ENCODE assay signal across 8 mouse cellular contexts in the genomic region with DNA sequence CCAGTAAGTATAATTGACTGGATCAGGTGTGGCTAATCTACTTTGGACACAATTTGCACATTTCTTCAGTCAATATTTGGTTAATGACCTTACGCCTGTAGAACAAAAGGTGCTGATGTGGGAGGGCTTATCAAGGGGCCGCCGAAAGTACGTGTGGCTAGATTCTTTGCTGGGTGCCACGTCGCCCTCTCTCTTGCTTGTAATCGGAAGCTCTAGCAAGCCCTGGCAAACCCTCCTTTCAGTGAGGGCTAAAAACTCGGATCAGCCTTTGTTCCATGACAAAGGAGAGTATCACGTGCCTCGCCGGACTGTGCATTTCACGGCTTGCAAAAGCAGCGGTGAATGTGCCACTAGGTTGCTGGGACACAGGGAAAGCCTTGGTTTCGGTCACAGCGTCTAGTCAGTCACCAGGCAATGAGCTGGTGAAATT. TPM values are rescaled to one million over a fixed set of nuclear protein-coding genes. Genes with fewer than 3 reads are reported as not detected.
DNase-seq lines count a peak whose midpoint lies in the region; ATAC-seq lines count a peak whose summit lies in the region.

No protein-coding gene starts in this region.

- peak overlapping the region; percentile 60 for H3K4me3 ChIP-seq in heart, embryonic 11.5 days (ENCODE audit: low read depth, low read length)
- peak overlapping the region; percentile 89 for H3K4me3 ChIP-seq in forebrain, embryonic 16.5 days (replicated peaks; ENCODE audit: low read length)

- peak overlapping the region; percentile 90 for H3K9ac ChIP-seq in heart, embryonic 11.5 days (ENCODE audit: low read depth, low read length)
- H3K9ac ChIP-seq in forebrain, embryonic 16.5 days (replicated peaks; ENCODE audit: low read depth, low read length), result peak overlapping the region; percentile 99

- H3K27ac ChIP-seq in heart, embryonic 11.5 days (ENCODE audit: low read depth, low read length), result peak overlapping the region; percentile 95; the same call in 1 of the 2 replicates
- peak overlapping the region; percentile 99 for H3K27ac ChIP-seq in forebrain, embryonic 16.5 days (ENCODE audit: low read length)

- H3K4me1 ChIP-seq in heart, embryonic 11.5 days (ENCODE audit: control insufficient read depth, insufficient read depth, low read length), result no peaks in the 10 kb centered on the region
- H3K4me1 ChIP-seq in forebrain, embryonic 16.5 days (replicated peaks; ENCODE audit: control insufficient read depth, insufficient read depth, low read length), result peaks cover 12% of the 10 kb centered on the region

- H3K36me3 ChIP-seq in heart, embryonic 11.5 days (ENCODE audit: control insufficient read depth, insufficient read depth, low read length), result no peaks in the 10 kb centered on the region
- H3K36me3 ChIP-seq in forebrain, embryonic 16.5 days (ENCODE audit: control insufficient read depth, insufficient read depth), result peaks cover 20% of the 10 kb centered on the region

- DNase-seq in heart, adult 8-10 months (ENCODE audit: low spot score), result no peak
- peak; percentile 53 for DNase-seq in adrenal gland, adult 2 months
- peak; percentile 59 for DNase-seq in kidney, adult 9 months
- peak; percentile 32 for DNase-seq in lung, postnatal 14 days
- peak; percentile 28 for DNase-seq in retina, postnatal 7 days (ENCODE audit: low read depth, low spot score)
- DNase-seq in testis, postnatal 10 days (ENCODE audit: low spot score), result no peak

- WGBS in heart, embryonic 11.5 days (ENCODE audit: insufficient replicate concordance), result under 1% methylated on average over 15 of the region's 15 CpGs
- WGBS in forebrain, embryonic 16.5 days, result under 1% methylated on average over 15 of the region's 15 CpGs

- H3K4me2 ChIP-seq in heart, embryonic 11.5 days, result peak overlapping the region; percentile 95
- H3K4me2 ChIP-seq in forebrain, embryonic 16.5 days (ENCODE audit: low read length), result peak overlapping the region; percentile 79

- no peak for ATAC-seq in heart, embryonic 11.5 days (replicated peaks; ENCODE audit: insufficient number of reproducible peaks, low FRiP score, low TSS enrichment)
- ATAC-seq in forebrain, embryonic 16.5 days, result peak; percentile 21

- H3K9me3 ChIP-seq in heart, embryonic 11.5 days (replicated peaks; ENCODE audit: control insufficient read depth, low read length), result no peaks in the 10 kb centered on the region
- H3K9me3 ChIP-seq in forebrain, embryonic 16.5 days (ENCODE audit: control insufficient read depth, low read length), result no peaks in the 10 kb centered on the region

- H3K27me3 ChIP-seq in heart, embryonic 11.5 days (ENCODE audit: control insufficient read depth, insufficient read depth, low read length), result no peaks in the 10 kb centered on the region
- no peaks in the 10 kb centered on the region for H3K27me3 ChIP-seq in forebrain, embryonic 16.5 days (replicated peaks; ENCODE audit: control insufficient read depth, insufficient read depth, low read length)

RNA-seq across cellular contexts. Expression of gene Cd24a, which starts 2.6 kb away (rescaled TPM):
- polyA plus RNA-seq in heart, embryonic 11.5 days (2014; fragmentation: Nextera tagmentation; extraction: Ambion mirVana), result 130 and 141 TPM in 2 replicates
- total RNA-seq in heart, adult 8-10 months (2022), result 10 to 100 TPM in 1 of 4 experiments, 1 to 10 TPM in 3; 2.2 to 12.2 (median 3.4) TPM
- 10 to 100 TPM; 24.6 to 44.7 TPM for total RNA-seq in adrenal gland, adult 2 months (2021)
- polyA plus RNA-seq in adrenal gland, adult 2 months (2012; rRNA removed), result 12.3 and 16.5 TPM in 2 replicates
- 918 and 1,051 TPM in 2 replicates for polyA plus RNA-seq in forebrain, embryonic 16.5 days (2015; fragmentation: Nextera tagmentation; extraction: Ambion mirVana)

RNA-seq across cellular contexts. Expression of gene 1700021F05Rik, which starts 39.9 kb away (rescaled TPM):
- polyA plus RNA-seq in heart, embryonic 11.5 days (2014; fragmentation: Nextera tagmentation; extraction: Ambion mirVana), result 93.8 and 106 TPM in 2 replicates
- 100 to 1,000 TPM; 108 to 122 (median 117) TPM for total RNA-seq in heart, adult 8-10 months (2022)
- total RNA-seq in adrenal gland, adult 2 months (2021), result 10 to 100 TPM; 67.6 to 81.4 TPM
- 8.0 and 9.2 TPM in 2 replicates for polyA plus RNA-seq in adrenal gland, adult 2 months (2012; rRNA removed)
- polyA plus RNA-seq in forebrain, embryonic 16.5 days (2015; fragmentation: Nextera tagmentation; extraction: Ambion mirVana), result 74.2 and 75.8 TPM in 2 replicates

RNA-seq across cellular contexts. Expression of gene Gm9803, which starts 56.8 kb away (rescaled TPM):
- 11.5 and 22.7 TPM in 2 replicates for polyA plus RNA-seq in heart, embryonic 11.5 days (2014; fragmentation: Nextera tagmentation; extraction: Ambion mirVana)
- total RNA-seq in heart, adult 8-10 months (2022), result 10 to 100 TPM in 1 of 4 experiments, 1 to 10 TPM in 2, not detected in 1; 3.6 to 16.9 (median 7.9) TPM
- 10 to 100 TPM; 26.8 to 27.4 TPM for total RNA-seq in adrenal gland, adult 2 months (2021)
- 130 and 175 TPM in 2 replicates for polyA plus RNA-seq in adrenal gland, adult 2 months (2012; rRNA removed)
- polyA plus RNA-seq in forebrain, embryonic 16.5 days (2015; fragmentation: Nextera tagmentation; extraction: Ambion mirVana), result 23.0 TPM in 2 replicates

Comparison
In these comparisons a context has a peak if more than half of its experiments do, and no peak if none do; other contexts are left out.
1. DNase-seq: peak in adrenal gland, adult 2 months (single experiment), kidney, adult 9 months (single experiment), lung, postnatal 14 days (single experiment) and retina, postnatal 7 days (single experiment); none in heart, adult 8-10 months (single experiment) and testis, postnatal 10 days (single experiment).